Mouse (Mus musculus) cortical plate, adult 2 months (tissue): ENCODE results near the gene Nebl.

Experiments
- CTCF ChIP-seq: fragments of 200-500 bp; IDR thresholded peaks from 2 replicates; pipeline ENCODE4 v1.5.1; 2011; ENCODE audit warnings: mild to moderate bottlenecking, control low read depth, low read length; ENCODE audit not compliant: insufficient read depth; ENCODE audit errors: extremely low read depth
- POLR2A ChIP-seq: fragments of 200-500 bp; IDR thresholded peaks from 2 replicates; pipeline ENCODE4 v1.6.1; 2011; ENCODE audit warnings: mild to moderate bottlenecking, low read length, control low read depth; ENCODE audit not compliant: insufficient read depth; ENCODE audit errors: extremely low read depth

DNA sequence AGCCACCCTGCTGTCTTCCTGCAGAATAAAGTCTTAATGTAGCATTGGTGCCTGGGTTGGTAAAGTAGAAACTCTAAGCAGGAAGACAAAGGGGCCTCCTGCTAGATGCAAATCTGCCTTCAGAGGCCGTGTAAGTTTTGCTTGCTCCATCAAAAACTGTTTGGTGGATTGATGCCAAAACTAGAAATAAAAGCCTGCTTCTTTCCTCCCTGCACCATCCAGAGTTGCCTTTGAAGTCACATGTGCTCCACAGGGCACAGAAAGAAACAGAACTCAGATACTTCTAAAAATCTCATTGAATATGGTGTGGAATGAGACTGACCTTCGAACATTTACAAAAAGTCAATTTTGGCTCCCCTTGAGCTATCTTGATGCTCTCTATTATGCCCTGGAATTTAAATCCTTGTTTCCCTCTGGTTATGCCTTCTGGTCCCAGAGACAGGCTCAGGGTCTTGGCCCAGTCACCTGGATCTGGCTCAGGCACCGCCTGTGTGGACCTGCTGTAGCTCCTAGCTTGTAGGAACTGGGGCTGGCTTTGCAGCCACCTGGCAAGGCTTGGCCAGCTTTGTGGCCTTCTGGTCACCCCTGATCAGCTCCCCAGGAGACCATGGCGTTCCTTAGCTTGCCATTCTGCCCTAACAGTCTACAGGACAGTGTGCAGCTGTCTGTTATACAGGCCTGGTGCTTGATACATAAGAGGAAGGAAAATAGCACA lies 47.8 kb downstream of the Nebl start:
- no peak for TF ChIP-seq CTCF
- no peak for TF ChIP-seq POLR2A
